Comparison of ENCODE assay signal across 10 mouse cellular contexts in genomic region chr1:72220008-72220407, GRCm38 (mm10). TPM values are rescaled to one million over a fixed set of nuclear protein-coding genes. Genes with fewer than 3 reads are reported as not detected.
DNase-seq lines count a peak whose midpoint lies in the region; ATAC-seq and TF ChIP-seq lines count a peak whose summit lies in the region.
"Had no signal": no experiment of that assay in that cellular context is flagged by ENCODE, and none has a peak within 500 bp of the region (broad histone marks: within the 10 kb centered on the region; RNA-seq: fewer than 3 reads in every experiment).

No protein-coding gene starts in this region.

- no peak overlapping the region for H3K4me3 ChIP-seq in lung, postnatal 0 days (ENCODE audit: low read depth, low read length)
- no peak overlapping the region for H3K4me3 ChIP-seq in bone marrow, adult 2 months (replicated peaks; ENCODE audit: control insufficient read depth, low read depth, low read length)
- H3K4me3 ChIP-seq: liver, embryonic 13.5 days; stomach, embryonic 15.5 days had no signal

- TF ChIP-seq POLR2A in bone marrow, adult 2 months (IDR thresholded peaks at IDR 0.05; ENCODE audit: borderline replicate concordance, control insufficient read depth, low read depth, low read length) = no peak

- no peak overlapping the region for H3K27ac ChIP-seq in lung, postnatal 0 days (ENCODE audit: low read length)
- no peak overlapping the region for H3K27ac ChIP-seq in bone marrow, adult 2 months (ENCODE audit: control insufficient read depth, insufficient read depth, low read depth, low read length, poor library complexity)
- H3K27ac ChIP-seq: liver, embryonic 13.5 days; stomach, embryonic 15.5 days had no signal

- no peak overlapping the region for H3K9ac ChIP-seq in lung, postnatal 0 days (replicated peaks; ENCODE audit: low read depth)
- H3K9ac ChIP-seq: liver, embryonic 13.5 days; stomach, embryonic 15.5 days had no signal

- H3K36me3 ChIP-seq in lung, postnatal 0 days (ENCODE audit: insufficient read depth, low read length) = no peaks in the 10 kb centered on the region
- H3K36me3 ChIP-seq: liver, embryonic 13.5 days; stomach, embryonic 15.5 days had no signal

- DNase-seq in lung, postnatal 0 days (ENCODE audit: low spot score) = no peak
- DNase-seq in lung, postnatal 36 days = no peak
- peak; percentile 60 to 73 for DNase-seq in frontal cortex, adult 2 months (ENCODE audit: extremely low spot score in 1 of 2, low spot score in 1 of 2)
- DNase-seq in retina, postnatal 7 days (ENCODE audit: low read depth, low spot score) = peak; percentile 76
- DNase-seq in spleen, adult 18-20 months = no peak
- no peak for DNase-seq in heart, adult 8-10 months (ENCODE audit: low spot score)
- no peak for DNase-seq in lung, postnatal 10 days
- DNase-seq: liver, embryonic 13.5 days had no signal

- no peak for TF ChIP-seq EP300 in lung, postnatal 0 days (IDR thresholded peaks at IDR 0.05)

- peak; percentile 49 for TF ChIP-seq CTCF in lung, postnatal 0 days (IDR thresholded peaks at IDR 0.05)
- peak; percentile 13; the same call in 1 of the 2 replicates for TF ChIP-seq CTCF in bone marrow, adult 2 months (IDR thresholded peaks at IDR 0.05; ENCODE audit: control insufficient read depth, insufficient read depth, low read length)

- 0 out of 2 replicates have a peak, but pooled peaks cover 4% of the 10 kb centered on the region for H3K27me3 ChIP-seq in lung, postnatal 0 days (replicated peaks; ENCODE audit: insufficient read depth, low read length)

- H3K4me1 ChIP-seq in lung, postnatal 0 days (ENCODE audit: insufficient read depth, low read depth, low read length) = no peaks in the 10 kb centered on the region
- peaks cover 2% of the 10 kb centered on the region for H3K4me1 ChIP-seq in bone marrow, adult 2 months (ENCODE audit: control insufficient read depth, insufficient read depth, low read length)
- H3K4me1 ChIP-seq: liver, embryonic 13.5 days; stomach, embryonic 15.5 days had no signal

- ATAC-seq in lung, postnatal 0 days = no peak

- H3K4me2 ChIP-seq in lung, postnatal 0 days (replicated peaks; ENCODE audit: low read depth, low read length) = no peak overlapping the region
- H3K4me2 ChIP-seq: liver, embryonic 13.5 days; stomach, embryonic 15.5 days had no signal

- H3K9me3 ChIP-seq in lung, postnatal 0 days (ENCODE audit: low read length) = no peaks in the 10 kb centered on the region
- H3K9me3 ChIP-seq: liver, embryonic 13.5 days; stomach, embryonic 15.5 days had no signal

- WGBS in lung, postnatal 0 days = 19% methylated on average over 4 of the region's 4 CpGs
- 30% methylated on average over 4 of the region's 4 CpGs for WGBS in bone marrow, adult 2 months

RNA-seq across cellular contexts. Expression of gene Mreg, which starts 7.9 kb away (rescaled TPM):
- 0.57 and 0.98 TPM in 2 replicates for polyA plus RNA-seq in lung, postnatal 0 days (2015; fragmentation: Nextera tagmentation; extraction: Ambion mirVana)
- 8.1 TPM in 1 of 2 replicates, not detected in the other for polyA plus RNA-seq in bone marrow, adult 2 months (2011; ENCODE audit: insufficient read depth, insufficient read length, low replicate concordance, missing spikeins)
- 3.3 and 4.1 TPM in 2 replicates for polyA plus RNA-seq in frontal cortex, adult 2 months (2012; rRNA removed)
- total RNA-seq in heart, adult 8-10 months (2022) = 10 to 100 TPM; 33.3 to 40.4 (median 37.5) TPM

Comparison
In these comparisons a context has a peak if more than half of its experiments do, and no peak if none do; other contexts are left out.
1. DNase-seq: peak in frontal cortex, adult 2 months (2 of 2) and retina, postnatal 7 days (single experiment); none in lung, postnatal 0 days (single experiment), lung, postnatal 36 days (single experiment), spleen, adult 18-20 months (0 of 2), heart, adult 8-10 months (single experiment) and lung, postnatal 10 days (single experiment).